Mouse (Mus musculus) small intestine, adult 2 months (tissue): ENCODE data around the gene Sorcs2. TPM values are rescaled to one million over a fixed set of nuclear protein-coding genes. Genes with fewer than 3 reads are reported as not detected.

Experiments used
- H3K27ac ChIP-seq: fragments of 200-500 bp; 2 replicates; pipeline ENCODE4 v1.5.1; 2012; ENCODE audit warnings: low read depth, low read length, control low read depth, inconsistent platforms; ENCODE audit not compliant: insufficient read depth
- H3K27me3 ChIP-seq: fragments of 200-500 bp; 2 replicates; pipeline ENCODE4 v1.6.1; 2012; ENCODE audit warnings: mild to moderate bottlenecking, moderate library complexity, low read length, inconsistent platforms; ENCODE audit not compliant: control insufficient read depth, insufficient read depth
- H3K36me3 ChIP-seq: fragments of 200-500 bp; 2 replicates; pipeline ENCODE4 v1.6.1; 2012; ENCODE audit warnings: mild to moderate bottlenecking, low read length, control low read depth, inconsistent platforms; ENCODE audit not compliant: control insufficient read depth, insufficient read depth
- H3K4me1 ChIP-seq: fragments of 200-500 bp; 2 replicates; pipeline ENCODE4 v1.6.1; 2012; ENCODE audit warnings: low read length, inconsistent platforms, mixed read lengths; ENCODE audit not compliant: control insufficient read depth, insufficient read depth, insufficient read length
- H3K4me3 ChIP-seq: fragments of 200-500 bp; 2 replicates; pipeline ENCODE4 v1.5.1; 2012; ENCODE audit warnings: low read depth, mild to moderate bottlenecking, control low read depth, inconsistent platforms, low read length, moderate library complexity
- CTCF ChIP-seq: fragments of 200-500 bp; IDR thresholded peaks from 2 replicates; pipeline ENCODE4 v1.5.1; 2012; ENCODE audit warnings: low read depth, mild to moderate bottlenecking, control low read depth, inconsistent platforms, low read length, moderate library complexity, mixed read lengths; ENCODE audit not compliant: insufficient replicate concordance, insufficient read length; ENCODE audit errors: extremely low read depth
- POLR2A ChIP-seq: fragments of 200-500 bp; IDR thresholded peaks from 2 replicates; pipeline ENCODE4 v1.6.1; 2012; ENCODE audit warnings: low read depth, mild to moderate bottlenecking, control low read depth, inconsistent platforms, low read length, moderate library complexity
- WGBS: fragments of 180-500 bp; shearing (Covaris S2); methylation state at CpG from one replicate; pipeline ENCODE4 v1.1.7; 2018; 5-methylcytosine and 5-hydroxymethylcytosine counted together
- polyA plus RNA-seq: library from polyadenylated mRNA; depleted of rRNA; stranded (reverse); fragments of >200 nt; gene quantifications from 2 replicates; pipeline ENCODE4 v1.2.3, GENCODE M21; 2012

Gene Sorcs2
- polyA plus RNA-seq, 1 experiment, result 5.9 TPM

- TF ChIP-seq CTCF (no peak), POLR2A (no peak)
- H3K4me3 ChIP-seq, result no peak overlapping the region
- no peaks in the 10 kb centered on the region for H3K4me1 ChIP-seq
- WGBS, result 70% methylated on average over 2 of the region's 2 CpGs
- H3K36me3 ChIP-seq, result no peaks in the 10 kb centered on the region
- no peak overlapping the region for H3K27ac ChIP-seq
- no peaks in the 10 kb centered on the region for H3K27me3 ChIP-seq
Observed at GRCm38 (mm10) chr5:36431711-36432110, 33.8 kb upstream of the Sorcs2 start.

- Histone ChIP-seq H3K4me1 (no peaks in the 10 kb centered on the region), H3K4me3 (no peak overlapping the region), H3K27me3 (no peaks in the 10 kb centered on the region), H3K27ac (no peak overlapping the region), H3K36me3 (no peaks in the 10 kb centered on the region)
- no peak for TF ChIP-seq POLR2A
- WGBS, result 78% methylated on average over 3 of the region's 3 CpGs
Observed at GRCm38 (mm10) chr5:36429551-36429950, 31.6 kb upstream of the Sorcs2 start.

GRCm38 (mm10) chr5:36427831-36428230 is 29.9 kb upstream of the Sorcs2 start:
- WGBS, result 29% methylated on average over 11 of the region's 11 CpGs
- Histone ChIP-seq H3K36me3 (no peaks in the 10 kb centered on the region), H3K4me3 (no peak overlapping the region), H3K4me1 (no peaks in the 10 kb centered on the region), H3K27ac (no peak overlapping the region), H3K27me3 (no peaks in the 10 kb centered on the region)
- TF ChIP-seq CTCF, result no peak
- TF ChIP-seq POLR2A, result no peak

- no peaks in the 10 kb centered on the region for H3K36me3 ChIP-seq
- no peak overlapping the region for H3K27ac ChIP-seq
- no peaks in the 10 kb centered on the region for H3K27me3 ChIP-seq
- TF ChIP-seq CTCF (no peak), POLR2A (no peak)
- WGBS, result 47% methylated on average over 5 of the region's 5 CpGs
- H3K4me1 ChIP-seq, result no peaks in the 10 kb centered on the region
- no peak overlapping the region for H3K4me3 ChIP-seq
Observed at GRCm38 (mm10) chr5:36426404-36426803, 28.5 kb upstream of the Sorcs2 start.

GRCm38 (mm10) chr5:36424676-36425075 is 26.7 kb upstream of the Sorcs2 start:
- Histone ChIP-seq H3K36me3 (no peaks in the 10 kb centered on the region), H3K27ac (no peak overlapping the region), H3K27me3 (no peaks in the 10 kb centered on the region), H3K4me3 (no peak overlapping the region), H3K4me1 (no peaks in the 10 kb centered on the region)
- TF ChIP-seq POLR2A (no peak), CTCF (no peak)

- no peak overlapping the region for H3K4me3 ChIP-seq
- H3K27ac ChIP-seq, result no peak overlapping the region
- no peaks in the 10 kb centered on the region for H3K36me3 ChIP-seq
- no peaks in the 10 kb centered on the region for H3K4me1 ChIP-seq
- H3K27me3 ChIP-seq, result no peaks in the 10 kb centered on the region
- TF ChIP-seq POLR2A (no peak), CTCF (no peak)
Observed at GRCm38 (mm10) chr5:36422689-36423088, 24.8 kb upstream of the Sorcs2 start.

GRCm38 (mm10) chr5:36419861-36420260 is 21.9 kb upstream of the Sorcs2 start:
- no peak overlapping the region for H3K27ac ChIP-seq
- TF ChIP-seq POLR2A (no peak), CTCF (no peak)
- no peak overlapping the region for H3K4me3 ChIP-seq
- H3K36me3 ChIP-seq, result no peaks in the 10 kb centered on the region
- no peaks in the 10 kb centered on the region for H3K4me1 ChIP-seq
- WGBS, result 73% methylated on average over 3 of the region's 3 CpGs
- no peaks in the 10 kb centered on the region for H3K27me3 ChIP-seq

- WGBS, result 60% methylated on average over 6 of the region's 6 CpGs
- Histone ChIP-seq H3K4me3 (no peak overlapping the region), H3K36me3 (no peaks in the 10 kb centered on the region), H3K27me3 (no peaks in the 10 kb centered on the region), H3K4me1 (no peaks in the 10 kb centered on the region), H3K27ac (no peak overlapping the region)
- TF ChIP-seq CTCF (no peak), POLR2A (no peak)
Observed at GRCm38 (mm10) chr5:36414712-36415331, 16.9 kb upstream of the Sorcs2 start.
